Mouse (Mus musculus) embryonic fibroblast, embryonic 13.5 days (primary cell): ENCODE results near the gene Mtss1l.

Experiments
- CTCF ChIP-seq: IDR thresholded peaks from 2 replicates; pipeline ENCODE4 v1.5.1; 2011; ENCODE audit warnings: mild to moderate bottlenecking, control low read depth, low read length, moderate library complexity, borderline replicate concordance; ENCODE audit not compliant: insufficient read depth
- POLR2A ChIP-seq: IDR thresholded peaks from 2 replicates; pipeline ENCODE4 v1.6.1; 2011; ENCODE audit warnings: low read depth, mild to moderate bottlenecking, control low read depth, low read length, moderate library complexity

GRCm38 (mm10) chr8:110719898-110720653 is 1.2 kb upstream of the Mtss1l start:
- no peak for TF ChIP-seq POLR2A
- TF ChIP-seq CTCF = no peak
